ENCODE assay signal across 15 mouse cellular contexts in the genomic region with DNA sequence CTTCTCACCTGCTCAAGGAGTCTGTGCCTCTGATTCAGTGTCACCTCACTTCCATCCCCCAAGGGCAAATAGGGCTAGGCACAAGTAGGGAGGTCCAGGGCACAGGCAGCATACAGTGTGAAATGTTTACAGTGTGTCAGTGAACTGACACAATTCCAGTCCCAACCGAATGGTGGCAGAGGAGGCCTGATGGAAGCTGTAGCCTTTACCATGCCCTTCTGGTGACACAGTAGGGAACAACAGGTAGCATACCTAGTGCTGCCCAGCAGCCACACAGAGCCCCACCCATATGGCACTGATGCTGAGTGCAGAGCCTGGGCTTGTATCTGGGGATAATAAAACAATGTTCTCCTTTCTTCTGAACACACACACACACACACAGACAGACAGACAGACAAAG.
DNase-seq lines count a peak whose midpoint lies in the region; ATAC-seq and TF ChIP-seq lines count a peak whose summit lies in the region.
"Had no signal": no experiment of that assay in that cellular context is flagged by ENCODE, and none has a peak within 500 bp of the region (broad histone marks: within the 10 kb centered on the region; RNA-seq: fewer than 3 reads in every experiment).

No protein-coding gene starts in this region.

- DNase-seq in kidney, postnatal 14 days = peak; percentile 15
- DNase-seq in kidney, adult 18-20 months = no peak
- DNase-seq in ES-E14 (ENCODE audit: low read depth, low spot score) = peak; percentile 11
- DNase-seq in brain, adult 2 months (ENCODE audit: low read depth, low spot score) = peak; percentile 69
- DNase-seq in lung, embryonic 14.5 days = peak; percentile 5
- DNase-seq in adrenal gland, postnatal 4 days (ENCODE audit: low spot score in 2 of 2) = no peak
- no peak for DNase-seq in heart, postnatal 25 days (ENCODE audit: low spot score)
- DNase-seq: adrenal gland, postnatal 25 days; heart, postnatal 14 days; liver, embryonic 13.5 days had no signal

- peak; percentile 48 for TF ChIP-seq CTCF in lung, embryonic 14.5 days (IDR thresholded peaks at IDR 0.05; ENCODE audit: low read depth)

- no peak overlapping the region for H3K9ac ChIP-seq in ES-E14 (ENCODE audit: insufficient read depth, low read depth, low read length, poor library complexity, severe bottlenecking)
- no peak overlapping the region for H3K9ac ChIP-seq in lung, embryonic 14.5 days
- H3K9ac ChIP-seq: liver, embryonic 13.5 days; neural tube, embryonic 12.5 days had no signal

- WGBS in lung, embryonic 14.5 days = 39% methylated on average over 1 of the region's 1 CpGs

- H3K4me3 ChIP-seq in ES-E14 (ENCODE audit: insufficient read depth in 1 of 2, low read depth in 1 of 2, low read length in 2 of 2, poor library complexity in 1 of 2, severe bottlenecking in 1 of 2) = no peak overlapping the region
- H3K4me3 ChIP-seq in lung, embryonic 14.5 days (ENCODE audit: low read depth, low read length) = no peak overlapping the region
- H3K4me3 ChIP-seq: erythroblast, embryonic 14.5 days; liver, embryonic 13.5 days; midbrain, embryonic 10.5 days; neural tube, embryonic 12.5 days had no signal

- no peak overlapping the region for H3K27ac ChIP-seq in ES-E14 (ENCODE audit: insufficient read depth, low read depth, low read length, poor library complexity, severe bottlenecking)
- no peak overlapping the region for H3K27ac ChIP-seq in lung, embryonic 14.5 days (ENCODE audit: low read depth)
- H3K27ac ChIP-seq: liver, embryonic 13.5 days; midbrain, embryonic 10.5 days; neural tube, embryonic 12.5 days had no signal

- no peaks in the 10 kb centered on the region for H3K36me3 ChIP-seq in ES-E14 (ENCODE audit: control insufficient read depth, insufficient read depth, low read length, poor library complexity, severe bottlenecking)
- no peaks in the 10 kb centered on the region for H3K36me3 ChIP-seq in lung, embryonic 14.5 days (ENCODE audit: insufficient read depth)
- H3K36me3 ChIP-seq: liver, embryonic 13.5 days; midbrain, embryonic 10.5 days; neural tube, embryonic 12.5 days had no signal

- H3K27me3 ChIP-seq in lung, embryonic 14.5 days (ENCODE audit: insufficient read depth, low read length) = no peaks in the 10 kb centered on the region
- H3K27me3 ChIP-seq: CH12.LX; liver, embryonic 13.5 days; neural tube, embryonic 12.5 days had no signal

- in situ Hi-C loops in ES-E14 (cut with MboI; ENCODE audit: low sequenced_read_pairs in 2 of 2, unreplicated experiment in 2 of 2) = no loop called here

- no peak overlapping the region for H3K4me2 ChIP-seq in lung, embryonic 14.5 days
- H3K4me2 ChIP-seq: liver, embryonic 13.5 days; neural tube, embryonic 12.5 days had no signal

- intact Hi-C loops in heart, postnatal 25 days (cut with DNase I) = no loop called here

- no peak; the same call in 1 of the 2 replicates for ATAC-seq in lung, embryonic 14.5 days (ENCODE audit: insufficient read depth)
- ATAC-seq: intestine, embryonic 16.5 days had no signal

- no peaks in the 10 kb centered on the region for H3K4me1 ChIP-seq in ES-E14 (ENCODE audit: control insufficient read depth in 2 of 2, insufficient read depth in 2 of 2, low read length in 2 of 2, poor library complexity in 1 of 2)
- no peaks in the 10 kb centered on the region for H3K4me1 ChIP-seq in lung, embryonic 14.5 days (ENCODE audit: insufficient read depth)
- H3K4me1 ChIP-seq: liver, embryonic 13.5 days; midbrain, embryonic 10.5 days; neural tube, embryonic 12.5 days had no signal

- no peaks in the 10 kb centered on the region for H3K9me3 ChIP-seq in ES-E14 (ENCODE audit: control insufficient read depth, insufficient read depth, low read depth, low read length)
- H3K9me3 ChIP-seq in lung, embryonic 14.5 days (ENCODE audit: low read depth, low read length) = no peaks in the 10 kb centered on the region
- H3K9me3 ChIP-seq: liver, embryonic 13.5 days; midbrain, embryonic 10.5 days; neural tube, embryonic 12.5 days had no signal

TF ChIP-seq in ES-E14, 5 proteins besides CTCF, POLR2A, EP300 and RAD21:
- no peak for TF ChIP-seq ZC3H11A (IDR thresholded peaks at IDR 0.05; ENCODE audit: borderline replicate concordance, low read depth, low read length)
- TF ChIP-seq CHD2 (IDR thresholded peaks at IDR 0.05; ENCODE audit: low read depth, low read length) = no peak
- TF ChIP-seq HCFC1 (IDR thresholded peaks at IDR 0.05; ENCODE audit: borderline replicate concordance, insufficient read depth, low read length) = no peak
- TF ChIP-seq ZNF384 (IDR thresholded peaks at IDR 0.05; ENCODE audit: low read depth, low read length) = no peak
- TF ChIP-seq MAFK (IDR thresholded peaks at IDR 0.05; ENCODE audit: insufficient read depth, low read depth, low read length) = no peak

Comparison
In these comparisons a context has a peak if more than half of its experiments do, and no peak if none do; other contexts are left out.
1. DNase-seq: peak in kidney, postnatal 14 days (single experiment), ES-E14 (single experiment), brain, adult 2 months (single experiment) and lung, embryonic 14.5 days (single experiment); none in kidney, adult 18-20 months (single experiment), adrenal gland, postnatal 4 days (0 of 2) and heart, postnatal 25 days (single experiment).